Mouse (Mus musculus) spleen, adult 2 months (tissue): ENCODE measurements around the gene D630003M21Rik. TPM values are rescaled to one million over a fixed set of nuclear protein-coding genes. Genes with fewer than 3 reads are reported as not detected.

ENCODE experiments used
- DNase-seq, 2 experiments: peaks; one replicate each; pipeline versions ENCODE4 v3.0.0 to v3.0.0-alpha.2; 2012 to 2021; ENCODE audit warnings: low spot score in 2 of 2, low read depth in 1 of 2
- H3K27ac ChIP-seq: fragments of 200-500 bp; 2 replicates; pipeline ENCODE4 v1.5.1; 2012; ENCODE audit warnings: low read length, inconsistent platforms; ENCODE audit not compliant: insufficient read depth
- H3K27me3 ChIP-seq: fragments of 200-500 bp; 2 replicates; pipeline ENCODE4 v1.6.1; 2012; ENCODE audit warnings: mild to moderate bottlenecking, moderate library complexity, low read length, inconsistent platforms; ENCODE audit not compliant: control insufficient read depth, insufficient read depth
- H3K36me3 ChIP-seq: fragments of 200-500 bp; 2 replicates; pipeline ENCODE4 v1.6.1; 2012; ENCODE audit warnings: mild to moderate bottlenecking, low read length, inconsistent platforms; ENCODE audit not compliant: control insufficient read depth, insufficient read depth
- H3K4me1 ChIP-seq: fragments of 200-500 bp; 2 replicates; pipeline ENCODE4 v1.6.1; 2011; ENCODE audit warnings: inconsistent platforms; ENCODE audit not compliant: control insufficient read depth, insufficient read depth, insufficient read length
- H3K4me3 ChIP-seq: fragments of 200-500 bp; 2 replicates; pipeline ENCODE4 v1.5.1; 2011; ENCODE audit warnings: mild to moderate bottlenecking, inconsistent platforms; ENCODE audit not compliant: insufficient read depth, insufficient read length; ENCODE audit errors: extremely low read depth
- CTCF ChIP-seq: fragments of 200-500 bp; IDR thresholded peaks from 2 replicates; pipeline ENCODE4 v1.5.1; 2011; ENCODE audit warnings: mild to moderate bottlenecking, inconsistent platforms; ENCODE audit not compliant: insufficient read depth, insufficient read length, insufficient replicate concordance; ENCODE audit errors: extremely low read depth
- POLR2A ChIP-seq: fragments of 200-500 bp; IDR thresholded peaks from 2 replicates; pipeline ENCODE4 v1.6.1; 2011; ENCODE audit warnings: low read depth, low read length, inconsistent platforms
- WGBS: fragments of 180-500 bp; shearing (Covaris S2); methylation state at CpG from one replicate; pipeline ENCODE4 v1.1.7; 2018; 5-methylcytosine and 5-hydroxymethylcytosine counted together
- polyA plus RNA-seq: library from polyadenylated mRNA; depleted of rRNA; stranded (reverse); fragments of >200 nt; gene quantifications from 2 replicates; pipeline ENCODE4 v1.2.3, GENCODE M21; 2012

The D630003M21Rik gene
- polyA plus RNA-seq, 1 experiment, result 0.58 TPM

DNA sequence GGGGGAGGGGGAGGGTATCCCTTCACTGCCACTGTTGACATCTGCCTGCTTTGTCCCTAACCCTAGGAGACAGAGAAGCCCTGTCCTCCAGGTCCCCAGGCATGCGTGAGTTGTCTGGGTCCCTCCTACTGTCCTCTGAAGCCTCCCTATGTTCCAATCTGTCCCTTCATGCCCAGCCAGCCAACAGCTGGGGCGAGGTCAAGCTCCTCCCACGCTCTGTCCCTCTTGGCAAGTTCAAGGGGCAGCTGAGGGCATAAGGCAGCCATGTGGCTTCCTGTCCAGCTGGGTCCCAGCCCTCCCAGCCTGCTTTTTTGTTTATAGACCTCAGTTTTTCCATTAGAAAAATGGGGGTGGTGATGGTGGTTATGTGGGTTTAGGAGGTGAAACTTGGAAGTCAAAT is 29.7 kb downstream of the D630003M21Rik start:
- H3K27me3 ChIP-seq, result no peaks in the 10 kb centered on the region
- no peaks in the 10 kb centered on the region for H3K4me1 ChIP-seq
- no peaks in the 10 kb centered on the region for H3K36me3 ChIP-seq
- no peak overlapping the region for H3K4me3 ChIP-seq
- DNase-seq, result no peak
- no peak for TF ChIP-seq POLR2A
- TF ChIP-seq CTCF, result no peak
- no peak overlapping the region for H3K27ac ChIP-seq
- 67% methylated on average over 3 of the region's 3 CpGs for WGBS

DNA sequence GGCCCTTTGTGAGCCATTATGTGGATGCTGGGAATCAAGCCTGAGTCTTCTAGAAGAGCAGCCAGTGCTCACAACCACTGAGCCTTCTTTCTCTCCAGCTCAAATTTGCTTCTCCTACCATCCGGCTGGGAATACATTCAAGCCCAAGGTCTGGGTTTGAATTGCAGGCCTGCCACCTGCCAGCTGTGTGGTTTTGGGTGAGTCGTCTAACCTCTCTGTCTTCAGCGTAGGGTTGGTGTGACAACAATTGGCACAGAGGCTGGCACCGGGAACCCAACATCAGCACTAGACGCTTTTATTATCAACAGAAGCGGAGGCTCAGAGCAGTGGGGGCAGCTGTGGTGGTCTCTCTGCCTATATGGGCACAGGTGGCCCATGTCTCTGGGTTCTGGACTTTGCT is 30.2 kb downstream of the D630003M21Rik start:
- Histone ChIP-seq H3K4me3 (no peak overlapping the region), H3K27me3 (no peaks in the 10 kb centered on the region), H3K27ac (no peak overlapping the region), H3K4me1 (no peaks in the 10 kb centered on the region), H3K36me3 (no peaks in the 10 kb centered on the region)
- 96% methylated on average over 6 of the region's 6 CpGs for WGBS
- DNase-seq, result no peak
- TF ChIP-seq POLR2A (no peak), CTCF (no peak)

DNA sequence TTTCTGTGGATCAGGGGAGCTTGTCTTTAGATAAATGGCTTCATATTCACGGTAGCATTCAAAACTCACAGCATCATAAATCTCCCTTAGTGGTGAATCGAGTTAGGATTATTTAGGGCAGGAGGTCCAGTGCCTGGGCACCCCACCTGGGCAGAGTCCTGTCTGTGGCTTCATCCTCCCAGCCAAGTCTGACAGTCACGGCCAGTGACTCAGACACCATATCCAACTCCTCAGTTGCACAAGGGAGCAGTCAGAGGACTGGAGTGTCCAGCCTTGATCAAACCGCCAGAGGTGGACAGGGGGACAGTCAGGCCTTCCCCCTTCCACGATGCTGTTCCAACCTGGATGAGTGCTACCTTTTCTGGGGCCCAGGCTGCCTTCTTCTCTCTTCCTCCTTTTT is 31.1 kb downstream of the D630003M21Rik start:
- H3K4me3 ChIP-seq, result no peak overlapping the region
- TF ChIP-seq CTCF (no peak), POLR2A (no peak)
- H3K27me3 ChIP-seq, result no peaks in the 10 kb centered on the region
- H3K36me3 ChIP-seq, result no peaks in the 10 kb centered on the region
- H3K4me1 ChIP-seq, result no peaks in the 10 kb centered on the region
- no peak overlapping the region for H3K27ac ChIP-seq
- 81% methylated on average over 5 of the region's 5 CpGs for WGBS
- no peak for DNase-seq

DNA sequence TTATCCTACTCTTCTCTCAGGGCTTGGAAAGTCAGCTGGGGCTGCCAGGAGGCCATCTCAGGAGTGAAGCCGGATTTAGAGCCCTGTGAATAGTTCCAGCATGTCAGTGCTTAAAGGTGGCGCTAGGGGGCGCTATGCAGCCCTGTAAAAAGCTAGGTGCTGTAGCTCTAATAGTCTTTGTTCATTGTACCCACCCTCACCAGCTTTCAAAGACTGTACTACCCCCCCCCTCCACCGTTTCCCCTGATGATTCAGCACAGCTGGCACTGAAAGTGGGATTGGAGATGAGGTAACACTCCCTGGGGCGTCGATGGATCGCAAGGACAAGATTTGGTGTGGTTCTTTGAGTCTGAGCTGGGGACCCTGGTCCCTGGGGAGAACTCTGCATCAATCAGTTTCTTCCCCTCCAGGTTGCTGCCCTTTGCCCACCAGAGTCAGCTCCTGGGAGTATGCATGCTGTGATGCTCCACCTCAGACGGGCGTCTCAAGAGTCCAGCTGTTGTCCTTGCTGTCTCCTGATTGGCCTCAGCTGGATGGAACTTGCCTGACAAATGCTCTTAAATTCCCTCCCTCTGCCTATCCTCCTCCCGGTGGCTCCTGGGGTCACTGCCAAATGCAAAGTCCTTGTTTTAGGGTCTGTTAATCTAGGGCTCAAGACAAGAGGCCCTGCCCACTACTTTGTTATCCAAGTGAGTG is 33.9 kb downstream of the D630003M21Rik start:
- DNase-seq, result no peak

GRCm38 (mm10) chr2:158193611-158194336 is 35.2 kb downstream of the D630003M21Rik start:
- H3K27ac ChIP-seq, result no peak overlapping the region
- no peaks in the 10 kb centered on the region for H3K27me3 ChIP-seq
- no peak for DNase-seq
- H3K36me3 ChIP-seq, result no peaks in the 10 kb centered on the region
- H3K4me1 ChIP-seq, result no peaks in the 10 kb centered on the region
- TF ChIP-seq CTCF, result no peak
- TF ChIP-seq POLR2A, result no peak
- H3K4me3 ChIP-seq, result no peak overlapping the region
- WGBS, result 82% methylated on average over 10 of the region's 10 CpGs

More for the DNA sequence above, 33.9 kb downstream of the D630003M21Rik start:
- Histone ChIP-seq H3K4me1 (no peaks in the 10 kb centered on the region), H3K4me3 (no peak overlapping the region), H3K27ac (no peak overlapping the region), H3K36me3 (no peaks in the 10 kb centered on the region), H3K27me3 (no peaks in the 10 kb centered on the region)
- WGBS, result 55% methylated on average over 10 of the region's 10 CpGs
- peak; percentile 44; the same call in 1 of the 2 replicates for TF ChIP-seq CTCF
- TF ChIP-seq POLR2A, result no peak

- no peak for DNase-seq
- no peak for TF ChIP-seq POLR2A
- TF ChIP-seq CTCF, result no peak
- no peaks in the 10 kb centered on the region for H3K36me3 ChIP-seq
- H3K27ac ChIP-seq, result no peak overlapping the region
- no peaks in the 10 kb centered on the region for H3K27me3 ChIP-seq
- no peak overlapping the region for H3K4me3 ChIP-seq
- H3K4me1 ChIP-seq, result no peaks in the 10 kb centered on the region
- 61% methylated on average over 7 of the region's 7 CpGs for whole genome bisulfite sequencing
Measured at GRCm38 (mm10) chr2:158191098-158191497, 37.9 kb downstream of the D630003M21Rik start.

DNA sequence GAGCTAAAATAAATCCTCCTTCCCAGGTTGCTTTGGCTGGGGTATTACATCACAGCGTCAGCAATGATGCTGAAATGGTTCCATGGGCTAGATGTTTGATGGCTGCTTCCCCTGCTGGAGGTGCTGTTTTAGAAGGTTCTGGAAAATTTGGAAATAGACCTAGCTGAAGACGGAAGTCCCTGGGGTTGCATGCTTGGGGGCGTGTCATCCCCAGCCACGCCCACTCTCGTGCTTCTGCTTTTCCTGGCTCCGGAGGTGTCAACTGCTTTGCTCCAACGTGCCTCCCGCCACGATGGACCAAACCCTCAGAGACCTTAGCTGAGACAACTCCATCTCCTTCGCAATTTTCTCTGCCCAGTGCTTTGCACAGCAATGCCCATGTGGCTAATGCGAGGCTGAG is 39.6 kb downstream of the D630003M21Rik start:
- H3K27ac ChIP-seq, result no peak overlapping the region
- 50% methylated on average over 11 of the region's 11 CpGs for WGBS
- no peak overlapping the region for H3K4me3 ChIP-seq
- TF ChIP-seq POLR2A (no peak), CTCF (no peak)
- no peaks in the 10 kb centered on the region for H3K36me3 ChIP-seq
- no peaks in the 10 kb centered on the region for H3K4me1 ChIP-seq
- no peak for DNase-seq
- no peaks in the 10 kb centered on the region for H3K27me3 ChIP-seq
